Mouse (Mus musculus) activated CD4-positive, CD25-positive, alpha-beta regulatory T cell (primary cell): Measurements from ENCODE around the gene Krtap4-1. TPM values are rescaled to one million over a fixed set of nuclear protein-coding genes. Genes with fewer than 3 reads are reported as not detected.

ENCODE experiments used
- polyA plus RNA-seq, 2 experiments: library from polyadenylated mRNA; unstranded; fragments of 100-300 nt; shearing (Covaris generic); gene quantifications; one replicate each; pipeline ENCODE4 v1.2.1; 2017

The Krtap4-1 gene
- not detected for polyA plus RNA-seq

DNA sequence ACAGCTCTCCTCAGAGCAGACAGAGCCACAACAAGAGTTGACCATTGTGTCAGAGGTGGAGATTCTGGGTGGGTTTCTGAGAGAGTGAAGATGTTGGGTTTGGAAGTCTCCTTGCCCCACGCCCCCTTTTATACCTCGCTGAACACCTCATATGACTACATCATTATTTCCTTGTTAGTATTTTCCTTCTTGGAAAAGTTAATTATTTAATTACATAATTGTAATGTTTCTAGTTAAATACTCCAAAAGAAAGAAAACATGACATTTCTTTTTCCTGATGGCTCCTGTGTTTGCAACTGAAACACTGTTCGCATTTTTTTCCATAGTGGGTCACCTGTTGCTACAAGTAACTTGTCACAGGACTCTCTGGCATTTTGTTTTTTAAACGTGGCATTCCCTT, at the start of gene Krtap4-1:
Gene Krtap4-1 (minus strand): TSS at position 101 of the 400 bp plus-strand sequence.

DNA sequence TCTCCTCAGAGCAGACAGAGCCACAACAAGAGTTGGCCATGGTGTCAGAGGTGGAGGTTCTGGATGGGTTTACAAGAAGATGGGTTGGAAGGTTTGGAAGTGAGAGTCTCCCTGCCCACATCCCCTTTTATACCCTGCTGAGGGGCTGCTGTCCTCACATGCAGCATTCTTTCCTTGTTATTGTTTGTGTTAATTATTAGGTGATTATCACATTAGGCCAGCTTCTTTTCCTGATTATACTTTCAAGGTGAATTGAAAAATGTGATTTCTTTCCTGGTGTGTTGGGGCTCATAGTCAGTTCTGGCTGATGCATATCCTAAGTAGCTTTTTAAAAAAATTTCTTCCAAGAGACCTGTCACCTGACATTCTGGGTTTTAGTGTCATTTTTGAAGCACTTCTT, 37.8 kb upstream of the Krtap4-1 start, which contains the start of gene Krtap4-6:
Gene Krtap4-6 (minus strand): TSS at position 101 of the 400 bp plus-strand sequence.

GRCm38 (mm10) chr11:99658467-99659010, 30.5 kb upstream of the Krtap4-1 start, which contains the start of gene Gm11563:
TSS of gene Gm11563 (minus strand) at chr11:99658960.

DNA sequence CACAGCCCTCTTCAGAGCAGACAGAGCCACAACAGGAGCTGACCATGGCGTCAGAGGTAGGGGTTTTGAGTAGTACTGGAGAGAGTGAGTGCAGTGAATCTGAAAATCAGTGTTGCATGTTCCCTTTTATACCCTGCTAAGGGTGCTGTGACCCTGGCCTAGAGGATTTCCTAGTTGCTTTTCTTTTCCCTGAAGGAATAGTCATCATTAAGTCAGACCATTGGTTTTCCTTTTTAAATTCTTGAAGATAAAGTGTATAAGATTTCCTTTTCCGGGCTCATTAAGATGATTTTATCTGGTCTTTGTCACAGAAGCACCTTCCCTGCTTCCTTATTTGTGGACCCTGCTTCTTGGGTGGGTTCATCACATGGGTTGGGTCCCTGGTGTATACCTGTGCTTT, 22.1 kb upstream of the Krtap4-1 start, which contains the start of gene Gm11555:
Gene Gm11555 (minus strand): TSS at position 101 of the 400 bp plus-strand sequence.

GRCm38 (mm10) chr11:99643635-99644139, 15.6 kb upstream of the Krtap4-1 start, which contains the start of gene Krtap4-7:
TSS of gene Krtap4-7 (minus strand) at chr11:99644089.

DNA sequence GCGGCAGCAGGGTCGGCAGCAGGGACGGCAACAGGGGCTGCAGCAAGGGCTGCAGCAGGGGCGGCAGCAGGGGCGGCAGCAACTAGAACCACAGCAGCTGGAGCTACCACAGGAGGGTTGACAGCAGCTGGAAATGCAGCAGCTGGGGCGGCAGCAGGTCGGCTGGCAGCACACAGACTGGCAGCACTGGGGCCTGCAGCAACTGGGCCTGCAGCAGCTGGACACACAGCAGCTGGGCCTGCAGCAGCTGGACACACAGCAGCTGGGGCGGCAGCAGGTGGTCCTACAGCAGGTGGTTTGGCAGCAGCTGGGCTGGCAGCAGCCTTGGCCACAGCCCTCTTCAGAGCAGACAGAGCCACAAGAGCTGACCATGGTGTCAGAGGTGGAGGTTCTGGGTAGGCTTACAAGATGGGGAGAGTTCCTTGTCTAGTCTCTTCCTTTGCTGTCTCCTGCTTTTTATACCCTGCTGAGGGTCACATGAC, 6.7 kb upstream of the Krtap4-1 start, which contains the start of gene Krtap4-2:
Gene Krtap4-2 (minus strand): TSS at position 432 of the 482 bp plus-strand sequence.

DNA sequence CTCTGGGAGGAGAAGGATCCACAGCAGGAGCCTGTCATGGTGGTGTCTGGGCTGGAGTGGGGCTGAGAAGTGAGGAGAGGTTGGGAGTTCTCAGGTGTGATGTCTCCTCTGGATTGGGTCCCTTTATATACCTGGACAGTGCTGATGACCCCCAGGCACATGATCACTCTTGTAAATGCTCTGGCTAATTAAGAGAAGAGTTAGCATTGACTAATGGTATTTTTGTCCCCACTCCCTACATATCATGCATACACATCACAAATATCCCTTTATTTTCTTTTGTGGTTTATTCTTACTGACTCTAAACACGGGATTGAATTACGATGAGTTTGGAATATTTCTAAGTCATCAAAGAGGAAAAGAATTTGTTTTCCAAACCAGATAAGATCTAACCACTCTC, 7.7 kb downstream of the Krtap4-1 start, which contains the start of gene Gm11562:
Gene Gm11562 (minus strand): TSS at position 101 of the 400 bp plus-strand sequence.

GRCm38 (mm10) chr11:99614796-99615363, 13.2 kb downstream of the Krtap4-1 start, which contains the start of gene Krtap2-4:
TSS of gene Krtap2-4 (minus strand) at chr11:99614846.

GRCm38 (mm10) chr11:99610089-99610488, 17.9 kb downstream of the Krtap4-1 start, which contains the start of gene Gm11937:
TSS of gene Gm11937 (minus strand) at chr11:99610189.

DNA sequence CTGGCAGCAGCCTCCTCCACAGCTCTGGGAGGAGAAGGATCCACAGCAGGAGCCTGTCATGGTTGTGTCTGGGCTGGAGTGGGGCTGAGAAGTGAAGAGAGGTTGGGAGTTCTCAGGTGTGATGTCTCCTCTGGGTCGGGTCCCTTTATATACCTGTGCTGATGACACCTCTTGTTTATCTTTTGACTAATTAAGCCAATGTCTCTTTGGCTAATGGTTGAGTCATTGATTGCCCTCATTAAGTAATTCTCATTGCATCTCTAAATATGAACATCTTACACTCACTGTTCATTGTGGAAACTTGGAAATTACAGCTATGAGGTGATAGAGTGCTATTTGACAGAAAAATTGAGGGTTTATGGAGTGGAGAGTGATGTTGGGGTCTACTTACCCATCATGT, 24.8 kb downstream of the Krtap4-1 start, which contains the start of gene Gm11938:
Gene Gm11938 (minus strand): TSS at position 101 of the 400 bp plus-strand sequence.

DNA sequence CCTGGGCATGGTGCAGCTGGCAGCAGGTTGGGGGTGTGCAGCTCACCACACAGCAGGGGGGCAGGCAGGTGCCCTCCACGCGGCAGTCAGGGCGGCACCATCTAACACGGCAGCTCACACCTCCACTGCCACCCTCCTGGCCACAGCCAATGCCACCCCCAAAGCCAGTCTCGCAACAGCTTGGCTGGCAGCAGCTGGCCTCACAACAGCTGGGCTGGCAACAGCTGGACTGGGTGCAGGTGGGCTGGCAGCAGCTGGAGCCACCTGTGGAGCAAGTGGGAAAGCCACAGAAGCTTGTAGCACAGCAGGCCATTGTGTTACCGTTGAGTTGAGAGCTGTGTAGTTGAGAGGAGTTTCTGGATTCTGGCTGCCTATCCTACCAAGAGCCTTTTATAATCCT, 30.3 kb downstream of the Krtap4-1 start, which contains the start of gene Krtap9-3:
Gene Krtap9-3 (minus strand): TSS at position 364 of the 400 bp plus-strand sequence.

DNA sequence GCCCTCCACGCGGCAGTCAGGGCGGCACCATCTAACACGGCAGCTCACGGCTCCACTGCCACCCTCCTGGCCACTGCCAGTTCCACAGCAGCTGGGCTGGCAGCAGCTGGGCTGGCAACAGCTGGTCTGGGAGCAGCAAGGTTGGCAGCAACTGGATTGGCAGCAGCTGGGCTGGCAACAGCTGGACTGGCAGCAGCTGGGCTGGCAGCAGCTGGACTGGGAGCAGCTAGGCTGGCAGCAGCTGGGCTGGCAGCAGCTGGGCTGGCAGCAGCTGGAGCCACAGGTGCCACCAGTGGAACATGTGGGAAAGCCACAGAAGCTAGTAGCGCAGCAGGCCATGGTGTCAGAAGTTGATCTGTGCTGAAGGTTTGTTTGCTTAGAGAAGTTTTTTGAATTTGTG, 37.1 kb downstream of the Krtap4-1 start, which contains the start of gene Krtap1-3:
Gene Krtap1-3 (minus strand): TSS at position 359 of the 400 bp plus-strand sequence.

GRCm38 (mm10) chr11:99583245-99583704, 44.8 kb downstream of the Krtap4-1 start, which contains the start of gene Krtap1-4:
TSS of gene Krtap1-4 (minus strand) at chr11:99583654.

DNA sequence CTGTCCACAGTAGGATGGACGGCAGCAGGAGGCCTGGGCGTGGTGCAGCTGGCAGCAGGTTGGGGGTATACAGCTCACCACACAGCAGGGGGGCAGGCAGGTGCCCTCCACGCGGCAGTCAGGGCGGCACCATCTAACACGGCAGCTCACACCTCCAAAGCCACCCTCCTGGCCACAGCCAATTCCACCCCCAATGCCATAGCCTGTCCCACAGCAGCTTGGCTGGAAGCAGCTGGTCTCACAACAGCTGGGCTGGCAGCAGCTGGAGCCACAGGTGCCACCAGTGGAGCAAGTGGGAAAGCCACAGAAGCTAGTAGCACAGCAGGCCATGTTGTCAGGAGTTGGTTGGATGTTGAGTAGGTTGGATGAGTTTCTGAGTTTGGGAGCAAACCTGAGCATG, 47.4 kb downstream of the Krtap4-1 start, which contains the start of gene Krtap1-5:
Gene Krtap1-5 (minus strand): TSS at position 381 of the 400 bp plus-strand sequence.

Other genes starting within 250 kb of the Krtap4-1 start
- gene Krt10, start 238.9 kb downstream of the Krtap4-1 start, polyA plus RNA-seq = 1 to 10 TPM; 8.0 to 9.9 TPM
- gene Krt12, start 206.0 kb downstream of the Krtap4-1 start, polyA plus RNA-seq = under 1 TPM in 1 of 2 experiments, not detected in 1; 0.11 TPM
- gene Krt20, start 190.1 kb downstream of the Krtap4-1 start, polyA plus RNA-seq = not detected
- not detected for gene Krt23, start 135.1 kb downstream of the Krtap4-1 start, polyA plus RNA-seq
- gene Krt39, start 106.9 kb downstream of the Krtap4-1 start, polyA plus RNA-seq = under 1 TPM in 1 of 2 experiments, not detected in 1; 0.36 TPM
- under 1 TPM in 1 of 2 experiments, not detected in 1; 0.38 TPM for gene Krt40, start 85.1 kb downstream of the Krtap4-1 start, polyA plus RNA-seq
- not detected for gene Krtap3-3, start 77.4 kb downstream of the Krtap4-1 start, polyA plus RNA-seq
- gene Krtap3-2, start 71.4 kb downstream of the Krtap4-1 start, polyA plus RNA-seq = not detected
- 1 to 10 TPM in 1 of 2 experiments, not detected in 1; 1.1 TPM for gene Gm11939, start 68.8 kb downstream of the Krtap4-1 start, polyA plus RNA-seq
- gene Krtap3-1, start 61.6 kb downstream of the Krtap4-1 start, polyA plus RNA-seq = not detected
- gene Krtap1-5, start 47.2 kb downstream of the Krtap4-1 start, polyA plus RNA-seq = not detected
- gene Krtap1-4, start 44.6 kb downstream of the Krtap4-1 start, polyA plus RNA-seq = not detected
- under 1 TPM in 1 of 2 experiments, not detected in 1; 0.27 TPM for gene Krtap1-3, start 36.9 kb downstream of the Krtap4-1 start, polyA plus RNA-seq
- not detected for gene Krtap9-3, start 30.1 kb downstream of the Krtap4-1 start, polyA plus RNA-seq
- gene Gm11938, start 24.9 kb downstream of the Krtap4-1 start, polyA plus RNA-seq = not detected
- gene Gm11937, start 18.0 kb downstream of the Krtap4-1 start, polyA plus RNA-seq = not detected
- not detected for gene Krtap2-4, start 13.4 kb downstream of the Krtap4-1 start, polyA plus RNA-seq
- gene Gm11562, start 7.8 kb downstream of the Krtap4-1 start, polyA plus RNA-seq = not detected
- gene Krtap4-2, start 6.8 kb upstream of the Krtap4-1 start, polyA plus RNA-seq = not detected
- gene Krtap4-7, start 15.9 kb upstream of the Krtap4-1 start, polyA plus RNA-seq = not detected
- not detected for gene Gm11555, start 22.0 kb upstream of the Krtap4-1 start, polyA plus RNA-seq
- gene Gm11563, start 30.7 kb upstream of the Krtap4-1 start, polyA plus RNA-seq = not detected
- not detected for gene Krtap4-6, start 37.7 kb upstream of the Krtap4-1 start, polyA plus RNA-seq
- gene Gm14190, start 62.5 kb upstream of the Krtap4-1 start, polyA plus RNA-seq = not detected
- not detected for gene Gm14180, start 106.1 kb upstream of the Krtap4-1 start, polyA plus RNA-seq
- gene Gm11595, start 144.7 kb upstream of the Krtap4-1 start, polyA plus RNA-seq = under 1 TPM in 1 of 2 experiments, not detected in 1; 0.32 TPM
- gene Krtap4-8, start 152.5 kb upstream of the Krtap4-1 start, polyA plus RNA-seq = not detected
- not detected for gene Krtap4-9, start 157.0 kb upstream of the Krtap4-1 start, polyA plus RNA-seq
- not detected for gene Gm11596, start 165.2 kb upstream of the Krtap4-1 start, polyA plus RNA-seq
- not detected for gene Gm11569, start 170.7 kb upstream of the Krtap4-1 start, polyA plus RNA-seq
- gene Gm11554, start 176.2 kb upstream of the Krtap4-1 start, polyA plus RNA-seq = not detected
- gene Krtap4-13, start 181.7 kb upstream of the Krtap4-1 start, polyA plus RNA-seq = not detected
- gene Gm11564, start 187.4 kb upstream of the Krtap4-1 start, polyA plus RNA-seq = not detected
- not detected for gene 2300003K06Rik, start 209.8 kb upstream of the Krtap4-1 start, polyA plus RNA-seq
- gene Krtap4-16, start 223.4 kb upstream of the Krtap4-1 start, polyA plus RNA-seq = not detected
- gene Gm11568, start 229.7 kb upstream of the Krtap4-1 start, polyA plus RNA-seq = under 1 TPM in 1 of 2 experiments, not detected in 1; 0.55 TPM
- not detected for gene Gm11559, start 236.2 kb upstream of the Krtap4-1 start, polyA plus RNA-seq
- not detected for gene Krtap9-1, start 245.2 kb upstream of the Krtap4-1 start, polyA plus RNA-seq